Mouse (Mus musculus): ENCODE measurements around the gene Ksr1.
"Not testable (repeated sequence)": the region's sequence is repeated elsewhere in the genome, so short reads cannot be mapped to it uniquely, and the experiment has no call there.

Gene Ksr1

GRCm38 (mm10) chr11:79005578-79006394, 140.4 kb downstream of the Ksr1 start:
- no peak for DNase-seq

- no peak for DNase-seq
These were observed 142.2 kb downstream of the Ksr1 start for GRCm38 (mm10) chr11:79003769-79004638.

- DNase-seq = no peak
These were observed 143.0 kb downstream of the Ksr1 start for GRCm38 (mm10) chr11:79003053-79003768.

- DNase-seq = no peak
These were observed 143.7 kb downstream of the Ksr1 start for GRCm38 (mm10) chr11:79002551-79002951.

- no peak for DNase-seq
These were observed 144.3 kb downstream of the Ksr1 start for GRCm38 (mm10) chr11:79001871-79002270.

- DNase-seq = no peak
These were observed 147.1 kb downstream of the Ksr1 start for GRCm38 (mm10) chr11:78999118-78999517.

GRCm38 (mm10) chr11:78990875-78991543, 155.2 kb downstream of the Ksr1 start:
- DNase-seq = not testable (repeated sequence)

GRCm38 (mm10) chr11:78990096-78990495, 156.1 kb downstream of the Ksr1 start:
- DNase-seq = no peak

GRCm38 (mm10) chr11:78989206-78989605, 157.0 kb downstream of the Ksr1 start:
- not testable (repeated sequence) for DNase-seq

- DNase-seq = no peak
These were observed 159.8 kb downstream of the Ksr1 start for GRCm38 (mm10) chr11:78986311-78987002.

GRCm38 (mm10) chr11:78985505-78985904, 160.7 kb downstream of the Ksr1 start:
- DNase-seq = no peak

GRCm38 (mm10) chr11:78984483-78985177, 161.6 kb downstream of the Ksr1 start, which contains the start of gene Lgals9:
Gene Lgals9 (minus strand): TSS chr11:78984946.
- DNase-seq = no peak

GRCm38 (mm10) chr11:78983539-78983938, 162.7 kb downstream of the Ksr1 start:
- DNase-seq = no peak

GRCm38 (mm10) chr11:78982513-78983291, 163.5 kb downstream of the Ksr1 start:
- no peak for DNase-seq

GRCm38 (mm10) chr11:78982042-78982441, 164.2 kb downstream of the Ksr1 start:
- no peak for DNase-seq

- no peak for DNase-seq
These were observed 166.0 kb downstream of the Ksr1 start for GRCm38 (mm10) chr11:78980083-78980634.

- no peak for DNase-seq
These were observed 167.8 kb downstream of the Ksr1 start for GRCm38 (mm10) chr11:78978176-78979019.

GRCm38 (mm10) chr11:78976731-78977510, 169.3 kb downstream of the Ksr1 start:
- DNase-seq = no peak
